Mouse (Mus musculus) monocyte, adult 5-6 weeks (primary cell): ENCODE results near the gene Exd2. TPM values are rescaled to one million over a fixed set of nuclear protein-coding genes. Genes with fewer than 3 reads are reported as not detected.
"Not testable (repeated sequence)": the region's sequence is repeated elsewhere in the genome, so short reads cannot be mapped to it uniquely, and the experiment has no call there.

Experiments used
- ATAC-seq: fragments of 153-309, 156-312 bp; replicated peaks from 2 replicates; pipeline ENCODE4 v1.8.0; 2017; ENCODE audit warnings: mild to moderate bottlenecking; ENCODE audit not compliant: low TSS enrichment, insufficient number of reproducible peaks, severe bottlenecking, poor library complexity, low FRiP score
- total RNA-seq: library from RNA; stranded (forward); fragments of 200-1000, 200-491, 200-594 nt; gene quantifications from 3 replicates; pipeline ENCODE4 v1.2.3, GENCODE M21; 2017

The Exd2 gene
- 29.2 to 48.5 TPM (median 31.7 TPM) in 3 replicates for total RNA-seq

- ATAC-seq = peak; percentile 99
Observed at GRCm38 (mm10) chr12:80462942-80463651, at the start of gene Exd2. TSS of gene Exd2 (plus strand) at chr12:80463095.

GRCm38 (mm10) chr12:80415100-80415499, 47.8 kb upstream of the Exd2 start:
- no peak for ATAC-seq

- ATAC-seq = no peak
Observed at GRCm38 (mm10) chr12:80427683-80428082, 35.2 kb upstream of the Exd2 start.

GRCm38 (mm10) chr12:80433266-80433665, 29.6 kb upstream of the Exd2 start:
- no peak for ATAC-seq

GRCm38 (mm10) chr12:80434601-80434960, 28.3 kb upstream of the Exd2 start:
- no peak for ATAC-seq

GRCm38 (mm10) chr12:80434961-80435691, 27.8 kb upstream of the Exd2 start:
- 0 out of 2 replicates have a peak, but pooled peaks have one; percentile 51 for ATAC-seq

GRCm38 (mm10) chr12:80435887-80436286, 27.0 kb upstream of the Exd2 start:
- ATAC-seq = no peak

GRCm38 (mm10) chr12:80436336-80436976, 26.4 kb upstream of the Exd2 start, which contains the start of gene Dcaf5:
TSS of gene Dcaf5 (minus strand) at chr12:80436601.
- peak; percentile 65 for ATAC-seq

GRCm38 (mm10) chr12:80437051-80437675, 25.7 kb upstream of the Exd2 start:
- ATAC-seq = no peak

- no peak for ATAC-seq
Observed at GRCm38 (mm10) chr12:80440957-80441356, 21.9 kb upstream of the Exd2 start.

GRCm38 (mm10) chr12:80444525-80445109, 18.3 kb upstream of the Exd2 start:
- no peak for ATAC-seq

- no peak for ATAC-seq
Observed at GRCm38 (mm10) chr12:80453506-80453905, 9.4 kb upstream of the Exd2 start.

GRCm38 (mm10) chr12:80458033-80458432, 4.9 kb upstream of the Exd2 start:
- no peak for ATAC-seq

GRCm38 (mm10) chr12:80462292-80462896, 501 bp upstream of the Exd2 start:
- ATAC-seq = not testable (repeated sequence)

- no peak for ATAC-seq
Observed at GRCm38 (mm10) chr12:80463666-80464269, 873 bp downstream of the Exd2 start.

GRCm38 (mm10) chr12:80470206-80470605, 7.3 kb downstream of the Exd2 start:
- ATAC-seq = no peak

- ATAC-seq = no peak
Observed at GRCm38 (mm10) chr12:80471926-80472325, 9.0 kb downstream of the Exd2 start.

- ATAC-seq = no peak
Observed at GRCm38 (mm10) chr12:80473731-80474130, 10.8 kb downstream of the Exd2 start.
